Mouse (Mus musculus) kidney, adult 9 months (tissue): ENCODE results near the gene Plvap.

Source experiments
- DNase-seq: peaks from one replicate; pipeline ENCODE4 v3.0.0; 2022

Gene Plvap

DNA sequence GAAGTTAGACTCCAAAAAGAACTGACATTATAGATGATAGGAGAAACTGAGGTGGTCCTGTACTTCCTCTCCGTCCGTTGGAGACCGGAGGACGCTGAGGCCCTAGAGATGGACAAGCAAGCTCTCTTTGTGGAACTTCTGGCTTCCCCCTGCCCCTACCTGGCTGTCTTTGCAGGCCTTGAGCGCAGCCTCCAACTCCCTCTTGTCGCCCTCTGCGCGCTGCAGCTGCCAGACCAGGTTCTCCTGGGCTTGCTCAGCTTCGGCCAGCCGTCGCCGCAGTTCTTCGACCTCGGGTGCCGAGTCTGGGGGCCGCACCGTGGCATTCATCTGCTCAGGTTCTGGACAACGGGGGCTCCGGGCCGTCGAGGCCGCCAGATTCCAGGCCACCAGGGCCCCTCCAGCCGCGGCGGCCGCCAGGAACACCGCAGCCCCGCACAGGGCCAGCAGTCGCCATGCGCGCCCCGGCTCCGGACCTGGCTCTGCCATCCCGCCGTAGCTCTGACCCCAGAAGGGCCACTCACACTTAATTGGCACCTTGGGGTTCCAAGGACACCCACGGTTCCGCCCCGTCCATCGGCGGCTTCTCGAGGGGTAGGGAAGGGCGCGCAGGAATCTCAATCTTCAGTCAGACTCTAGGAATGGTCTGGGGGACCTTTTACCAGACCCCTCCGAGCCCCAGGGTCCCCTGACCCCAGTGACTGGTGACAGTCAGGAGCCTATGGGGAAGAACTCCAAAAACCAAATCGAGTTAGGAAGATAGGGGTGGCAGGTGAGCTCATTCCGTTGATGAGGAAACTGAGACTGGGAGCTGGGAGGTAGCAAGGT, 13.9 kb upstream of the Plvap start, which contains the start of gene Ccdc194:
Ccdc194 (minus strand) TSS at position 486 of the 825 bp plus-strand sequence.
- DNase-seq, result no peak

- DNase-seq, result peak; percentile 95
Observed at GRCm38 (mm10) chr8:71521634-71522033, 10.1 kb upstream of the Plvap start.

- DNase-seq, result peak; percentile 76
Observed at GRCm38 (mm10) chr8:71519037-71519825, 7.7 kb upstream of the Plvap start.

DNA sequence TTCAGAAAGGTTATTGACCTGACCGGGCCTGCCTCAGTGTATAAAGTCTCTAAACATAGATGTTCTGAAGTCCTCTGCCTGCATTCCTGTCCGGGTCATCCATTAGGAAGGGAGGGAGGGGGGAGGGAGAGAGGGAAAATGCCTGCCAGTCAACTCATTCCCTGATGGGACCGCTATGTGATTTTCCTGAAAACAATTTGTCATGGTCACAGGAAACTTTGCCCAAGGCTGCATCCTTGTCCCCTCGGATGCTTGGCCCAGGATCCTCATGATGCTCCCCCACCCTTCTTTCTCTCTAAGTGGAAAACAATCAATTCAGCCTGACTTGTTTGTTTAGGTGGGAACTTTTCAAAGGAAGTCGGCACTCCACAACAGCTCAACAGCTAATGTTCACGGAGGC, 5.2 kb upstream of the Plvap start:
- peak; percentile 69 for DNase-seq

DNA sequence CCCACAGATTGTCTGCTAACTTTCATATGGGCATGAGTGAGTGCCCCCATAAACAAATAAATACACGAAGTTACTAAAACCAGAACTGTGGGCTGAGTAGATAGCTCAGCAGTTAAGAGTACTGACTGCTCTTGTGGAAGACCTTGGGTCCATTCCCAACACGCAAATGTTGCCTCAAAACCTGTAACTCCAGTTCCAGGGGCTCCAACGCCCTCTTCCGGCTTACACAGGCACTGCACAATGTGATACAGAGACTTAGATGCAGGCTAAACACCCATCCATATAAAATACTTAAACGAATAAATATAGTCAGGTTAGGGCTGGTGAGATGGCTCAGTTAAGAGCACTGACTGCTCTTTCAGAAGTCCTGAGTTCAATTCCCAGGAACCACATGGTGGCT, 3.5 kb upstream of the Plvap start:
- DNase-seq, result no peak

DNA sequence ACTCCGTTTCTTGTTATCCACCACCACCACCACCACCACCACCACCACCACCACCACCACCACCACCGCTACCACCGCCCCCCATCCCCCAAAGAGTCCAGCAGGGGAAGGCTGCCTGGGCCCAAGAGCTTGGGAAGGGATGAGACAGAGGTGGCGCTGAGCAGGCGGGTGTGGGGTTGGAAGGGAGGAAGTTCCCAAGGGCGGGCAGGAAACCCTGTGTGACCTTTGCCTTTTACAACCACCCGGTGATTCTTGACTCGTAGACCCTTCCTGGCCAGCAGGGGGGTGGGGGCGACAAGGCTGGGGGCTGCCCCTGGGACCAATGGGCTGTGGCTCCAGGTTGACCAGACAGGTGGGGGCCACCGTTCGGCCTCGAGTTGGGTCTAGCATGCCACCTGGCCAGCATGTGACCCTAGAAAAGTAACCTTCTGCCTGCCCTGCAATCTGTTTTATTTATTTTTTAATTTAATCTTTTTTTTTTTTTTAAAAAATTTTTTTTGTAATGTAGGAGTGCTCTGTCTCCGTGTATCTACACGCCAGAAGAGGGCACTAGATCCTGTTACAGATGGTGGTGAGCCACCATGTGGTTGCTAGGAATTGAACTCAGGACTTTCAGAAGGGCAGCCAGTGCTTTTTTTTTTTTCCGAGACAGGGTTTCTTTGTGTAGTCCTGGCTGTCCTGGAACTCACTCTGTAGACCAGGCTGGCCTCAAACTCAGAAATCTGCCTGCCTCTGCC, 1.6 kb upstream of the Plvap start:
- DNase-seq, result no peak

DNA sequence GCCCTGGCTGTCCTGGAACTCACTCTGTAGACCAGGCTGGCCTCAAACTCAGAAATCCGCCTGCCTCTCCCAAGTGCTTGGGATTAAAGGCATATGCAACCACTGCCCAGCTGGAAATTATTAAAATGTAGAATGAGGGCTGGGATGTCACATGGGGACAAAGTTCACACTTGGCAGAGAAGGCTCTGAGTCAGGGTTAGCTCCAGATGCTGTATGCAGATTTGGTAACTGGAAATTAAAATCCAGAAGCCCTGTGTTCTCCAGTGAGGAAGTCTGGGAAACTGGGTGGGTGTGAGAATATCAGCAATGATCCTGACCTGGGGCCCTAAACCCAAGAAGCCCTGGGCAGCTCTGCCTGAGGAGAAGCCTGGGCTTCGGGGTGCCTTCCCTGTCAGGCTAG, 2.2 kb downstream of the Plvap start:
- no peak for DNase-seq

DNA sequence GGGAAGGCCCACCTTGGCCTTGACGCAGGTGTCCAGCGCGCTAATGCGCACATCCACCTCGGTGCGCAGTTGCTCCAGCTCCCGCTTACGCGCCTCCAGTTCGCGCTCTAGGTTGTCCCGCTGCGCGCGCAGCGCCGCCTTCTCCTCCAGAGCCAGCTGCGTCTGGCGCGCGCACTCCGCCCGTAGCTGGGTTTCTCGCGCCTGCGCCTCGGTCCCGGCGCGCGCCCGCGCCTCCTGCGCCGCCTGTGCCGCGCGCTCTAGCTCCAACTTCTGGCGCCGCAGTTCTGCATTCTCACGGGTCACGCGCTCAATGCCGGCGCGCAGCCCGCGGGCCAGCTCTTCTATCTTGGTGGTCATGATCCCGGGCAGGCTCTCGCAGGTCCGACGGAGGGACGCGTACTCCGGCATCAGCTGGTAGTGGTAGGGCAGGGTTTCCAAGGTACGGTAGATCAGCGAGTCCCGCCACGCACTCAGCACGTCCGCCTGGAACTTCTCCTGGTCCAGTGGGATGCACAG, 3.9 kb downstream of the Plvap start:
- DNase-seq, result peak; percentile 61

- DNase-seq, result no peak
Observed at GRCm38 (mm10) chr8:71505979-71506378, 5.6 kb downstream of the Plvap start.

DNA sequence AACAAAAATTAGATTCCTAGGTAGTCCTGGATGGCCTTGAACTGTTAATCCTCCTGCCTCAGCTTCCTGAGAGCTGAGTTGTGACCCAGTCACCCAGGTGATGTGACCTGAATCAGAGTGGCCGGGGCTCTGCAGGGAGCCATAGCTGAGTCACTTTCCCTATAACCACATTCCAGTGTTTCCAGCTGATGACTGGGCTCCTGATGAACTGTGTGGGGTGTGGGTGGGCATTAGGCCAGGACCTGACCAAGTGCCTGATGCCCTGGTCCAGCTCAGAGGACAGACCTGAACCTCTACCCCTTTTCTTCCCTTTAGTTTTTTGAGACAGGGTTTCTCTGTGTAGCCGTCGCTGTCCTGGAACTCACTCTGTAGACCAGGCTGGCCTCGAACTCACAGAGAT, 6.2 kb downstream of the Plvap start:
- DNase-seq, result no peak

- no peak for DNase-seq
Observed at GRCm38 (mm10) chr8:71504349-71504748, 7.2 kb downstream of the Plvap start.

GRCm38 (mm10) chr8:71498816-71499690, 12.5 kb downstream of the Plvap start:
- peak; percentile 57 for DNase-seq

DNA sequence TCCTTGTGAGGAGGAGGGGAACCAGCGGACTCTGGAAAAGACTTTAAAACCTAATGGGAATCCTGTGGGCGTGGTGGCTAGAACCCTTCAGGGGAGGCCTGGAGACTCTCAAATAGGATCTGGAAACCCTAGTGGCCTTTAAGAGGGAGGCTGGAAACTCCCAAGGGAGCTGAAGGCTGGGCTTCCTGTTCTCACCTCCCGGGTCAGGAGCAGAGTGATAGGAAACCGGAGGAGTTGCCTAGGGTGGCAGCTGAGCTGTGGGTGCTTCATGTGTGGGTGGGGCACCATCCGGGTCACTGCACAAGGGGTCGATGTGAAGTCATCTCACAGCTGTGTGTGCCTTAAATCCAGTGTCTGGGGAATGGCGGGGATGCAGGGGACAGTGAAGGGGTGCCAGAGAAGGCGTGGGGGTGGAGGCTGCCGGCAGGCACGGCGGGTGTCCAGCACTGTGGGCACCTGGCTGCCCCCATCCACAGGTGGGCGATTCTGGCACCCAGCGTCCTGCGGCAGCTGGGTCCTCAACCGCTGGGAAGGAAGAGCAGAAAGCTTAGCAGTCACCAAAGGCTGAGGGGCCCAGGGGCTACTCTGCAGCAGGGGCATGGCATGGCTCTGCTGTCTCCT, 13.6 kb downstream of the Plvap start:
- DNase-seq, result peak; percentile 72

DNA sequence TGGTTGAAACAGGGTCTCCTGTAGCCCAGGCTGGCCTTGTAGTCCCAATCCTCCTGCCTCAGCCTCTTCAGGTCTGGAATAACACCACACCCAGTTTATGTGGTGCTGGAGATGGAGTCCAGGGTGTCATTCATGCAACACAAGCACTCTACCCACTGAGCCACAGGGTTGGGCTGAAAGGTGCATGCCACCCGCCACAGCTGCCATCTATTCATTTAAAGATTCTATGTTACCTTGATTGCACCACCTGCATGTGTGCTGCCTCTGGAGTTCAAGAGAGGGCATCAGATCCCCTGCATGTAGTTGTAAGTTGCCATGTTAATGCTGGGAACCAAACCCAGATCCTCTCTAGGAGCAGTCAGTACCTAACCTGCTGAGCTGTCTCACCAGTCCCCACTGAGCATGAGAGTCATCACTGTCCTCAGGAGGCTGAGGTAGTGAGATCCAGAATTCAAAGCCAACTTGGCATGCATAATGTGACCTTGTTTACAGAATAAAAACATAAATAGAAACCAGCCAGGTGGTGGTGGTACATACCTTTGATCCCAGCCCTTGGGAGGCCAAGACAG, 14.4 kb downstream of the Plvap start:
- no peak for DNase-seq

DNA sequence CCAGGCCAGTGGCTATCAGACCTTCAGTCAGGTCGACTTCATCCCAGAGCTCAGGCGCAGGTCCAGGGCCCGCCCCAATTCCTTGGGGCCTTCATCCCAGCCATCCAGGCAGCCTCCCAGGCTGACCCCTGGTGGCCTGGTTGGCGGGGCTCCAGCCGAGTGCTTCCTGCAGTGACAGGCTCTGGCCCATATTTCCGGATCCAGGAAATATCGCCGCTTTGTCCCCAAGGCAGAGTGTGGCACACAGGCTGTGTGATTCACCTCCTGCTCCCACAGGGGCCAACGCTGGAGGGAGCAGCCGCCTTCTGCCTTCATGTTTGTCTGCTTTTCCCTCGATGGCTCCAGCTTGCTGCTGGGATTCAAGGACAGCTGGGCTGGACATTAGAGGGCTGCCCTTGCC, 15.1 kb downstream of the Plvap start:
- peak; percentile 92 for DNase-seq

DNA sequence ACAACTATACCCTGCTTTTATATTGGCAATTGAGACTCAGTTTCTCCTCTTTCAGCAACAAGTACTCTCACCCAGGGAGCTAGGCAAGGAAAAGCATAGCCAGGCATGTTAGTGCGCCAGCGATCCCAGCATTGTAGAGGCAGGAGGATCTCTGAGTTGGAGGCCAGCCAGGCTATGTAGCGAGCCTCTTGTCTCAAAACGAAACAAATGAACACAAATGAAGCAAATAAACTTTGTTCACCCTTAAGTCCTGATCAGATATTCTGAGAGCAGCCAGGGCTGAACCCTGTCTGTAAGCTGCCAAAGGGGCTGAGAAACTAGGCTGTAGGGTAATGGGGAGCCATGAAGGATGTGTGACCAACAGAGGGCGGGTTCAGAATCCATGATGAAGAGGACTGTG, 15.7 kb downstream of the Plvap start:
- no peak for DNase-seq

DNA sequence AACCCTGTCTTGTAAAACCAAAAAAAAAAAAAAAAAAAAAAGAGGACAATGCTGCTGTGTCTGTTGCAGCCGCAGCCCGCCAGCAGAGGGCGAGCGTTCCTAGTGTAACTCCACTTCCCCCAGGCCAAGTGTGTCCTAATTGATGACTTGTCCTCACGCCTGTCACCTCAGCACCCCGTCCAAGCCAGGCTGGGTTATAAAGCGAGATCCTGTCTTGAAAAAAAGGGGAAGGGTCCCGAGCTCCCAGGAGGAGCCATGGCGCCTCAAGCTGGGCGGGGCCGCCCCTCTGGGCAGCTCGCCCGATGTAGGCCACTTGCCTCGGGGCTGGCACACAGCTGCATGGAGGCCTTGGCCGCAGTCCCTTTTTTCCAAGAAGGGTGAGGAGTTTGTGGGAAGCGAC, 16.5 kb downstream of the Plvap start:
- DNase-seq, result peak; percentile 89

DNA sequence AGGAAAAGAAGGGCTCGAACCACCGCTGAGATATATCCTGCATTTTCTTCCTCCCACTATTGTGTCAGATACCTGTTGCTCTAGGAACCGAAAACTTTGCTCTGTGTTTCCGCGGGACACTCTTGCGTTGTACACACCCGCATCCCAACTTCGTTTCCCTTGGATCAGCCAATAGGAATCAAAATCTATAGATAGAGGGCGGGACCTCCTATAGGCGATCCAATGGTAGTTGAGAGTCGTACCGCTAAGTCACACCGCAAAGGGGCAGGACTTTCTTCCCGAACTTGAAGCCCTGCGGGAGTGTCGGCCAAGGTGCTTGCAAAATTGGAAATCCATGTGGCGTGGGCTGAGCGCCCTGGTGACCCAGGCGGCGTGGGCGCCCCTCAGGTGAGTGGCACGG, 23.1 kb downstream of the Plvap start:
- DNase-seq, result peak; percentile 93

DNA sequence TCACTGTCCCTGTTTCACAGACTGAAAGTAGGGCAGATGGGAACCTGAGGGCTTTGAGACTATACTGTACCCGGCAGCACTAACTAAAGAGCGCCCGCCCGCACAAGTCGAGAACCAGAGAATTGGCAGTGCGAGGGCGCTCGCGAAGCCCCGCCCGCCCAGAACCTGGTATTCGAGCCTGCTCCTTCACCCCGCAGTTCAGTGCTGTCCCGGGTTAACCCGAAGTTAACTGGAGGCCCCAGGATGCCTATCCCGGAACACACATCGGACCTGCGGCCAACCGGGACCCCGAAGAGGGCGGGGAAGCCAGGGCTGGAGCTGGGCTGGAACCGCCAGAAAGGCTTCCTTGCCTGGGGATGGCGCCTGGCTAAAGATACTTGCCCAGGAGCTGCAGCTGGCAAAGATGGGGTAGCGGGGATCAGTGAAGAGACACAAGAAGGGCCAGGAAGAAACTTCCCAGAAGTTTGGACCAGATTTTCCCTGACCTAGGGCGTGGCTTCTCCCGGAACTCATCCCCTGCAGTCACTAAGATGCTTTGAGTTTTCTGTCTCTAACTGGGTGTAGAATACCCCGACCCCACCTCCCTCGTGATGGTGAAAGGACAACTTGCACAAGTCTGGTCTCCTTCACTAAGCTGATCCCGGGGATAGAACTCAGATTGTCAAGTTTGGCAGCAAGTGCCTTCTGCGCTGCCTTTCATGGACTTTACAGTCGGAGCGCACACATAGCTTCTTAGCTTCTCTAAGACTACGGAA, 23.7 kb downstream of the Plvap start, which contains the start of gene Gtpbp3:
Gtpbp3 (plus strand) TSS at position 413 of the 755 bp plus-strand sequence.
- peak; percentile 88 for DNase-seq

- no peak for DNase-seq
Observed at GRCm38 (mm10) chr8:71486136-71486529, 25.4 kb downstream of the Plvap start.
